Mouse (Mus musculus) olfactory bulb, adult 2 months (tissue): ENCODE measurements around the gene Ptms. TPM values are rescaled to one million over a fixed set of nuclear protein-coding genes. Genes with fewer than 3 reads are reported as not detected.

Experiments
- H3K27ac ChIP-seq: fragments of 200-500 bp; 2 replicates; pipeline ENCODE4 v1.5.1; 2012; ENCODE audit warnings: low read depth, low read length; ENCODE audit not compliant: insufficient read depth
- H3K4me1 ChIP-seq: fragments of 200-500 bp; 2 replicates; pipeline ENCODE4 v1.6.1; 2012; ENCODE audit warnings: low read length; ENCODE audit not compliant: control insufficient read depth, insufficient read depth
- H3K4me3 ChIP-seq: fragments of 200-500 bp; 2 replicates; pipeline ENCODE4 v1.5.1; 2012; ENCODE audit warnings: mild to moderate bottlenecking, low read depth, low read length, moderate library complexity; ENCODE audit not compliant: insufficient read depth
- CTCF ChIP-seq: fragments of 200-500 bp; IDR thresholded peaks from 2 replicates; pipeline ENCODE4 v1.5.1; 2012; ENCODE audit warnings: low read depth, mild to moderate bottlenecking, low read length, moderate library complexity; ENCODE audit not compliant: insufficient read depth
- POLR2A ChIP-seq: fragments of 200-500 bp; IDR thresholded peaks from 2 replicates; pipeline ENCODE4 v1.6.1; 2012; ENCODE audit warnings: mild to moderate bottlenecking, low read depth, low read length, moderate library complexity; ENCODE audit not compliant: insufficient read depth
- WGBS: fragments of 180-500 bp; shearing (Covaris S2); methylation state at CpG from one replicate; pipeline ENCODE4 v1.1.7; 2018; 5-methylcytosine and 5-hydroxymethylcytosine counted together
- polyA plus RNA-seq: library from polyadenylated mRNA; stranded (reverse); fragments of >200 nt; gene quantifications from 2 replicates; pipeline ENCODE4 v1.2.4, GENCODE M21; 2012; ENCODE audit warnings: low replicate concordance; ENCODE audit not compliant: missing spikeins, insufficient read depth, insufficient read length

The Ptms gene
- polyA plus RNA-seq, 1 experiment, result not detected

DNA sequence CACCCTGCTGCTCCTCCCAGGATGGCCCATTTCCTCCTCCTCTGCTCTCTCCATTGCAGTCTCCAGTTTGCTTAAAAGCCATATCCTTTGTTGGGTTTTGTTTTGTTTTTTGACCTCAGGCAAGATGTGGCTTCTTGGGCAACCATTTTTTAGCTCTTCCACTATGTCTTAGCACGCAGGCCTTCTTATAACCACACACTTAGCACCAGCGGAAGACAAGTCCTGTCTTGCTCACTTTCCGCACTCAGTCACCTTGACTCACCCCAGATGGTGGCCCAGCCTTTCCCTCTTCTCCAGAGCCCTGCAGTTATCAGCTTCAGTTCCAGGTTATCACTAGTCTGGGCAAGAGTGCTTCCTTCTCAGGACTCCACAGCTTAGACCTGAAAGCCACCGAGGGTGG is 35.3 kb upstream of the Ptms start:
- H3K27ac ChIP-seq, result no peak overlapping the region
- no peak for TF ChIP-seq POLR2A
- TF ChIP-seq CTCF, result no peak
- no peaks in the 10 kb centered on the region for H3K4me1 ChIP-seq
- WGBS, result 97% methylated on average over 4 of the region's 4 CpGs
- H3K4me3 ChIP-seq, result no peak overlapping the region

DNA sequence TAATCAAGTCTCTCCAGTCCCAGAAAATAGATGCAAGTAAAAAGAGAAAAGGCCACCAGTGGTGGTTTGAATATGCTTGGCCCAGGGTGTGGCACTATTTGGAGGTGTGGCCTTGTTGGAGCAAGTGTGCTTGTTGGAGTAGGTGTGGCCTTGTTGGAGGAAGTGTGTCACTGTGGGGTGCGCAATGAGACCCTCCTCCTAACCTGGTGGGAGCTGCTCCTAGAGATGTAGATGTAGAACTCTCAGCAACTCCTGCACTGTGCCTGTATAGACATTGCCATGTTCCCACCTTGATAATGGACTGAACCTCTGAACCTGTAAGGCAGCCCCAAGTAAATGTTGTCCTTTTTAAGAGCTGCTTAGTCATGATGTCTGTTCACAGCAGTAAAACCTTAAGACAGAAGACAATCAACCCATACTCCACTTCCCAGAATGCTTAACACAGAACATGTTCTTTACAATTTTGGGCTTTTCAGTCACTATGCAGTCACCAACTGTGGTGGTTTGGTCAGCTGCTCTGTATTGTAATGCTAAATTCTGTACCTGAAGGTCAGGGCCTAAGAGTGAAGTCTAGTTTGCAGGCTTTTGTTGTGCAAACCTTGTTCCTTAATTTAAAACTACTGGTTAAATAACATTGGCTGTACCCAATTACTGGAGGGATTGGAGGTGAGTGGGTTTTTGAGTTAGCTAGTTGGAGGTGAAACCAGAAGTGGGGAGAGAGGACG is 34.2 kb upstream of the Ptms start:
- no peaks in the 10 kb centered on the region for H3K4me1 ChIP-seq

DNA sequence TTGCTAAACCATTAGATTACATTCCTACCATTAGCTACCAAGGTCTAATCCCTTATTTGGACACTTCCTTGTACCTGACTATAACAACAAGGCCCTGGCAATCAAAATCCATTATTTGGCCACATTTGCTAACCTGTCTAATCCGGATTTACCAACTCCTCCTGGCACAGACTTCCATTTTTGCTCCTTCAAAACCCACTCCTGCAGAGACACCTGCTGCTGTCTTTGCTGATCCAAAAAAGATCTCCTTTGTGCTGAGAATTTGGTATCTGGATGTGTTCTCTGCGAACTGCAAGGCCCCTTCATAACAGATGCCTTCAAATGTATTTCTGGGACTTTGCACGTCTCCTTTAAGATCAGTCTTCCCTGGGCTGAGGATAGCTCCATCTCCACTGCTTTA is 23.6 kb upstream of the Ptms start:
- WGBS, result 89% methylated on average over 3 of the region's 3 CpGs
- Histone ChIP-seq H3K4me1 (no peaks in the 10 kb centered on the region), H3K4me3 (no peak overlapping the region), H3K27ac (no peak overlapping the region)
- TF ChIP-seq POLR2A, result no peak
- no peak for TF ChIP-seq CTCF

More for the DNA sequence above, 34.2 kb upstream of the Ptms start:
- TF ChIP-seq POLR2A (no peak), CTCF (no peak)
- Histone ChIP-seq H3K4me3 (no peak overlapping the region), H3K27ac (no peak overlapping the region)
- WGBS, result 89% methylated on average over 2 of the region's 2 CpGs

DNA sequence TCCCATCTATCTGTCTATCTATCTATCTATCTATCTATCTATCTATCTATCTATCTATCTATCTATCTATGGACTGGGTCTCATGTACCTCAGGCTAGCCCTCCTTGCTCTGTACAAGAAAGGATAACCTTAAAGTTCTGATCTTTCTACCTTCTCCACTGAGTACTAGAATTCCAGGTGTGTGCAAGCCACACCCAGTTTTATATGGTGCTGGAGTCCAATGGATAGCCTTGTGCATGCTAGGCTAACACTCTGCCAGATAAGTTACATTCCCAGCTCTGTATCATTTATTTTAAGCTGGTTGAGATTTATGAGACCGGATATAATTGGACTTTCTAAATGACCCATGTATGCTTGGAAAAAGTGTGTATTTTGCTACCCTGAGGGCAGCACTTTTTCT is 21.8 kb upstream of the Ptms start:
- 91% methylated on average over 1 of the region's 1 CpGs for WGBS
- TF ChIP-seq POLR2A (no peak), CTCF (no peak)
- Histone ChIP-seq H3K4me3 (no peak overlapping the region), H3K4me1 (no peaks in the 10 kb centered on the region), H3K27ac (no peak overlapping the region)

DNA sequence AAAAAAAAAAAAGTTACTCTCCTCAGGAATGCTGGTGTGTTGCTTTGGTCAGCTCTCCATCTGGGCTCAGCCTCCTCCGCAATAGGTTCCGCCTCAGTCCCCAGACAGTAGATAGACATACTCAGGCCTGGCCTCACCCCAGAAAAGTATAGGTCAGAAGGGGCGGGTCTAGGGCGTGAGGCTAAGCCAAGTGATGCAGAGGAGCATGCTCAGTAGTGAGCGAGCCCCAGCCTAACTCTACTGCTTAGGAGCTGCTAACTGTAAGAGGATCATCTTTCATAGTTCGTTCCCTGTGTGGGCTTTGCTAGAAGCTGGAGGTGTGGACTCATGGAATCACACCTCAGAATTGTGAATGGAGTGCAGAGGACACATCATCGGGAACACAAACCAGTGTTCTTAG is 18.7 kb upstream of the Ptms start:
- WGBS, result 95% methylated on average over 7 of the region's 7 CpGs
- Histone ChIP-seq H3K4me3 (no peak overlapping the region), H3K27ac (no peak overlapping the region), H3K4me1 (peaks cover 15% of the 10 kb centered on the region)
- TF ChIP-seq CTCF (no peak), POLR2A (no peak)

DNA sequence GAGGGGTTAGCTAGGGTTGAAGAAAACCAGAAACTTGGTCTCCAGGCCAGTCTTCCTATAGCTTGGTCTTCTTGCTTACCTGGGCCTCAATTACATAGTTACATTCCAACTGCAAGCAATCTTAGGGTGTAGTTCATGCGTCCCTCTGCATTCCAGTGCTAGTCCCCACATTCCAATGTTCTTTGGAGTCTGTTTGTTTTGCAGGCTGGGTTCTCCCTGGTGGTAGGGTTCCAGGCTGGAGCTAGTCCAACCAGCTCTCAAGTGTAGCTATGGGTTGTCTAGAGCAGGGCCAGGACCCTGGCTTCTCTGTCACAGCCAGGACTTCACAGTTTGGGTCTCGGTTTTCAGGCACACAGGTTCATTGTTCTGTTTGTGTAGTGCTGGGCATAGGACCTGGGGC is 17.6 kb upstream of the Ptms start:
- H3K27ac ChIP-seq, result no peak overlapping the region

DNA sequence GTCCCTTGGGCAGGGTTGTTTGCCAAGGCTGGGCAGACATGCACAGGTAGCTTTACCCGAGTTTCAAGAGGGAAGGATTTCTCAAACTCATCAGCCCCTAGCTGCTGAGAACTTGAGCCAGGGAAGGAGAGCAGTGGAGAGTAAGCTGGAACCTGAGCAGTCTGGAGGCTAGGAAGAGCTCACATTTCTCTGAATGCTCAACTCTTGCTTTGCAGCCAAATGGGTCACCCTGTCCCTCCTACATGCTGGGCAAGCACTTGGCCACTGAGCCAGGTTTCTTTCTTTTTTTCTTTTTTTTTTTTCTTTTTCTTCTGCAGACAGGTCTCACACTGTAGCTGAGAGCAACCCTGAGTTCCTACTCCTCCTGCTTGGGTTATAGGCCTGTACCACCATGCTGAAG is 16.8 kb upstream of the Ptms start:
- H3K4me3 ChIP-seq, result no peak overlapping the region
- peaks cover 25% of the 10 kb centered on the region for H3K4me1 ChIP-seq
- TF ChIP-seq POLR2A (no peak), CTCF (no peak)
- WGBS, result 77% methylated on average over 1 of the region's 1 CpGs
- 0 out of 2 replicates have a peak overlapping the region, but pooled peaks have one; percentile 41 for H3K27ac ChIP-seq

More for the DNA sequence above, 17.6 kb upstream of the Ptms start:
- 69% methylated on average over 2 of the region's 2 CpGs for WGBS
- TF ChIP-seq POLR2A (no peak), CTCF (no peak)
- peaks cover 20% of the 10 kb centered on the region for H3K4me1 ChIP-seq
- H3K4me3 ChIP-seq, result no peak overlapping the region

DNA sequence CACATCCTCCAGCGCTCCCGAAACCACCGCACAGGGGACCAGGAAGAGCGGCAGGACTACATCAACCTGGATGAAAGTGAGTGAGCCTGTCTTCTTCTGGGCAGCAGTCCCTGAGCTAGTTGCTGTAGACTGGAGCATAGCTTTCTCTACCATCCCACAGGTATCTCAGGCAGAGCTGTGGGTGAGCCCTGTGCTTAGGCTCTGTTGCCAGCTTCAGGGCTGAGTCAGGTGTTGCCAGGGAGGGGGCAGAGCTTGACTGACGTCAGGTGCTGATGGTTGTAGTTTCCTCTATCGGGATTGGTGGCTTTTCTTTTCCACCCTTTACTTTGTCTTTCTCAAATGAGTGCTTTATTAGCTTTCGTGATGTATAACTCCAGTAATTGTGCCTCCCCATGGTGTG is 14.8 kb upstream of the Ptms start:
- peaks cover 25% of the 10 kb centered on the region for H3K4me1 ChIP-seq
- H3K27ac ChIP-seq, result no peak overlapping the region
- H3K4me3 ChIP-seq, result no peak overlapping the region
- WGBS, result 90% methylated on average over 7 of the region's 7 CpGs
- no peak for TF ChIP-seq CTCF
- TF ChIP-seq POLR2A, result no peak

DNA sequence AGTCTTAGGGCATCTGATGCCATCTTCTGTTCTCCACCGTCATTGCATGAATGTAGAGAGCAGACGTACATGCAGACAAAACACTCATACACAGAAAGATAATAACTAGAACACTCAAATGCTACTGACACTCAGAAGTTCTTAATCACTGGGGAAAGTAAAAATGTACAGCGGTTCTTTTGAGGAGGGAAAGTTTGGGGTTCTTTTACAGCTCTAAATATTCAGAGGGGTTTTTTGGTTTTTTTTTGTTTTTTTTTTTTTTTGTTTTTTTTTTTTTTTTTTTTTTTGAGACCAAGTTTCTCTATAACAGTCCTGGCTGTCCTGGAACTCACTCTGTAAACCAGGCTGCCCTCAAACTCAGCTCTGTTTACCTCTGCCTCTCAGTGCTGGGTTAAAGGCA is 13.2 kb upstream of the Ptms start:
- WGBS, result 83% methylated on average over 3 of the region's 3 CpGs
- H3K4me1 ChIP-seq, result peaks cover 25% of the 10 kb centered on the region
- no peak overlapping the region for H3K4me3 ChIP-seq
- TF ChIP-seq CTCF, result no peak
- no peak for TF ChIP-seq POLR2A
- no peak overlapping the region for H3K27ac ChIP-seq
